Mouse (Mus musculus) C2C12 (cell line): ENCODE measurements around the gene Arhgef26. TPM values are rescaled to one million over a fixed set of nuclear protein-coding genes. Genes with fewer than 3 reads are reported as not detected.

Experiments
- H3K27me3 ChIP-seq: one replicate; pipeline ENCODE4 v1.6.1; 2011; ENCODE audit not compliant: control insufficient read depth, insufficient read depth, insufficient read length
- H3K36me3 ChIP-seq: one replicate; pipeline ENCODE4 v1.6.1; 2011; ENCODE audit not compliant: control insufficient read depth, insufficient read depth
- H3K4me3 ChIP-seq: one replicate; pipeline ENCODE4 v1.5.1; 2011; ENCODE audit warnings: mild to moderate bottlenecking, control low read depth; ENCODE audit not compliant: poor library complexity, insufficient read depth, severe bottlenecking
- H3K79me2 ChIP-seq: one replicate; pipeline ENCODE4 v1.6.1; 2011; ENCODE audit not compliant: control insufficient read depth, insufficient read depth
- H3K79me3 ChIP-seq: one replicate; pipeline ENCODE4 v1.6.1; 2011; ENCODE audit warnings: low read depth, control low read depth
- H3ac ChIP-seq: one replicate; pipeline ENCODE3; 2011; ENCODE audit warnings: low read depth; ENCODE audit not compliant: control insufficient read depth, insufficient read length
- CEBPB ChIP-seq: IDR thresholded peaks from one replicate; pipeline ENCODE4 v1.6.1; 2011; ENCODE audit warnings: low read depth, mild to moderate bottlenecking, control low read depth, moderate library complexity
- CTCF ChIP-seq: IDR thresholded peaks from one replicate; pipeline ENCODE4 v1.5.1; 2011; ENCODE audit not compliant: control insufficient read depth, insufficient read depth, insufficient read length
- FOSL1 ChIP-seq: IDR thresholded peaks from one replicate; pipeline ENCODE4 v1.8.0; 2011; ENCODE audit warnings: mild to moderate bottlenecking, low read length; ENCODE audit not compliant: poor library complexity, insufficient read depth, severe bottlenecking
- MAX ChIP-seq: IDR thresholded peaks from one replicate; pipeline ENCODE4 v1.6.1; 2011; ENCODE audit warnings: mild to moderate bottlenecking, control low read depth
- MYOD1 ChIP-seq: IDR thresholded peaks from one replicate; pipeline ENCODE4 v1.6.1; 2011; ENCODE audit warnings: low read depth; ENCODE audit not compliant: control insufficient read depth, insufficient read length
- MYOG ChIP-seq: IDR thresholded peaks from one replicate; pipeline ENCODE4 v1.6.1; 2011; ENCODE audit not compliant: control insufficient read depth, insufficient read length; ENCODE audit errors: extremely low read depth
- USF1 ChIP-seq: IDR thresholded peaks from one replicate; pipeline ENCODE4 v1.6.1; 2011; ENCODE audit warnings: low read depth, mild to moderate bottlenecking, control low read depth, moderate library complexity
- polyA plus RNA-seq: library from polyadenylated mRNA; unstranded; fragments of >200 nt; fragmentation: generic; extraction: Trizol; gene quantifications from one replicate; pipeline ENCODE4 v1.2.1, GENCODE M21; 2012; ENCODE audit warnings: missing spikeins

Gene Arhgef26
- polyA plus RNA-seq, 1 experiment, result 1.9 TPM

DNA sequence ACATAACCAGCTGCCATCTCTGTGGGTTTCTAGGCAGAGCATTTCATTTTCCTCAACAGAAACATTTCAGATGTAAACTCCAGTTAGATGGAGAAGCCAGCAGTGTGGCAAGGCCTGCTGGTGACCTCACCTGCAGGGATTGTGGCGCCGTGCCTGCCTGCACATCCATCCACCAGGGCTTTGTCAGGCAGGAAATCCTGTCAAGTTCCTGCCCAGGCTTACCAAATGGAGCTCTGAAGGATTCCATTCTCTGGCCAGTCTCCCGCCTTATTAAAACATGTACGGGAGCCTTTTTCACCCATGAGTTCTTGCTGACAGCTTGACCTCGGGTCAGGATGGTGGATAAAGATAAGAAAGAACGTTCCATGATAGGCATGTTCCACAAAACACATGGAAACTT is 36.7 kb downstream of the Arhgef26 start:
- H3K36me3 ChIP-seq, result no peaks in the 10 kb centered on the region
- no peak overlapping the region for H3ac ChIP-seq
- no peaks in the 10 kb centered on the region for H3K79me2 ChIP-seq
- H3K27me3 ChIP-seq, result no peaks in the 10 kb centered on the region
- TF ChIP-seq CTCF (no peak), MAX (no peak), CEBPB (no peak), USF1 (no peak), FOSL1 (no peak), MYOG (no peak), MYOD1 (no peak)
- H3K4me3 ChIP-seq, result no peak overlapping the region
- H3K79me3 ChIP-seq, result no peaks in the 10 kb centered on the region

DNA sequence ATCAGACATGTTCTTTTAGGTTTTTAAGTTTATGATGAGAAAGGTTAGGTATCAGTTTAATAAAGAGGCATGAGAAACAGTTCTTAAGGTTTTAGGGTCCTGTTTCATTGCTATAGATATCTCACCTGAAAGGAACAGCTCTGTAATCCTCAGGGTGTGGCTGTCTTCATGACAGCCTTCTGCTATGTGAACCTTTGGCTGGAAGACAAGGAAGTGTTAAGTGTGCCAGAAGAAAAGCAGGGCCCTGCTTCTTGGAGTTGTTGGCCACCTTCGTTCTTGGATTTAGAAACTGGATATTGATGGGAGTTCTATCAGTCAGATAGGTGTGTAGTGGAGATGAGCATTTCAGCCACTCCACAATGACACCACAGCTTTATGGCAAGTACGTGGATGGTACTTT is 38.6 kb downstream of the Arhgef26 start:
- no peaks in the 10 kb centered on the region for H3K79me2 ChIP-seq
- no peak overlapping the region for H3ac ChIP-seq
- H3K36me3 ChIP-seq, result no peaks in the 10 kb centered on the region
- no peaks in the 10 kb centered on the region for H3K27me3 ChIP-seq
- TF ChIP-seq MAX (no peak), MYOD1 (no peak), FOSL1 (no peak)
- H3K79me3 ChIP-seq, result no peaks in the 10 kb centered on the region
- H3K4me3 ChIP-seq, result no peak overlapping the region

DNA sequence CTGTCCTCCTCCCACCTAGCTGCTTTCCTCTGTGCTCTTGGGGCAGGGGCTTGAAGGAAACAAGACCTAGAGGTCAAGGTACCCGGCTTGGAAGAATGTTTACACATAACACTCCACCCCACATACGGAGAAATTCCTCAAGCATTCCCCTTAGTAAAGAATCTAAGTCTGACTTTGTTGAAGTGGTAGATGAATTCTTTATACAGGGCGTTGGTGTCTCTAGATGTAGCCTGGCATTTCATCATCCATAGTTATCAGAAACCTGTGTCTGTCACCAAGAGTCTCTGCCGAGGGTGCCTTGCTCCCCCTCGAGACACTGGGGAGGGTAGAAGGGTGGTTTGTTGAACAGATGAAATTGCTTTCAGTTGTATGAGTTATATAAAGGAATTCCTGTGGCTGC is 41.8 kb downstream of the Arhgef26 start:
- Histone ChIP-seq H3ac (no peak overlapping the region), H3K79me2 (no peaks in the 10 kb centered on the region), H3K79me3 (no peaks in the 10 kb centered on the region), H3K36me3 (no peaks in the 10 kb centered on the region), H3K4me3 (no peak overlapping the region), H3K27me3 (no peaks in the 10 kb centered on the region)
- TF ChIP-seq MYOG (no peak), USF1 (no peak), MAX (no peak), MYOD1 (no peak), CEBPB (no peak)

DNA sequence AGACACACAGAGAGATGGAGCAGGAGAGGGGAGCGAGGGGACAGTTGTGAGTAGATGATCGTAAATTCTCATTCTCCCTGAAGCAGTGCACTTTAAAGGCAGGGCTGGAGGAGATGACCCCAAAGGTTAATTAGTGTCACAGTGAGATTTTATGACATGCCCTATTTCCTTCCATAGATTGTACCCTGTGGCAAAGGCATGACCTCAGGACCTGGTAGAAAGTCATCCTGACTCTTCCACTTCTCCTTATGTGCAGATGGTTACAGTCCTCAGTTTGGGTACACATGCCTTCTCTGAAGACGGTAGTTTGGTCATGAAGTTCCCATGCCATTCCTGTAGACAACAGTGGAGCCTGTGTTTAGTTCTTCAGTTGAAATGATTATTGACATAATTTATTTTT is 42.3 kb downstream of the Arhgef26 start:
- no peaks in the 10 kb centered on the region for H3K79me3 ChIP-seq
- H3K27me3 ChIP-seq, result no peaks in the 10 kb centered on the region
- no peaks in the 10 kb centered on the region for H3K79me2 ChIP-seq
- H3K36me3 ChIP-seq, result no peaks in the 10 kb centered on the region
- no peak overlapping the region for H3ac ChIP-seq
- TF ChIP-seq MYOG (no peak), FOSL1 (no peak), CEBPB (no peak), MAX (no peak), MYOD1 (no peak)
- H3K4me3 ChIP-seq, result no peak overlapping the region

DNA sequence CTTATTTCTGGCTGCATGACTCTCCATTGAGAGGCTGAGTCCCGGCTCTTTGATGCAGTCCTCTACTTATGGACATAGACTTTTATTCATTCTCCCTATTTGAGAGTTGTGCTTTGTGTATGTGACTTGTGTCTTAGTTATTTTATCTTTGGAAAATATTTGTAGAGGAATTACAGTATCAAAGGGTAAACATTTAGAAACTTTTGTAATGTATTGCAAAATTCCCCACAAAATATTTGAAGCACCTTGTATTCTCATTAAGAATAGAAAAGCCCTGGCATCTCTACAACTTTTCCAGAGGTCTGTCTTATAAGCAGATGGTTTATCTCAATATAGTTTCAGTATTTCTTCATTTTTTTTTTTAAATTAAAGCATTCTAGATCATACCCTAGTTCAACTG is 44.7 kb downstream of the Arhgef26 start:
- Histone ChIP-seq H3ac (no peak overlapping the region), H3K79me3 (no peaks in the 10 kb centered on the region), H3K79me2 (no peaks in the 10 kb centered on the region), H3K4me3 (no peak overlapping the region), H3K27me3 (no peaks in the 10 kb centered on the region), H3K36me3 (no peaks in the 10 kb centered on the region)
- TF ChIP-seq CTCF (no peak), FOSL1 (no peak), MYOD1 (no peak), CEBPB (no peak)

DNA sequence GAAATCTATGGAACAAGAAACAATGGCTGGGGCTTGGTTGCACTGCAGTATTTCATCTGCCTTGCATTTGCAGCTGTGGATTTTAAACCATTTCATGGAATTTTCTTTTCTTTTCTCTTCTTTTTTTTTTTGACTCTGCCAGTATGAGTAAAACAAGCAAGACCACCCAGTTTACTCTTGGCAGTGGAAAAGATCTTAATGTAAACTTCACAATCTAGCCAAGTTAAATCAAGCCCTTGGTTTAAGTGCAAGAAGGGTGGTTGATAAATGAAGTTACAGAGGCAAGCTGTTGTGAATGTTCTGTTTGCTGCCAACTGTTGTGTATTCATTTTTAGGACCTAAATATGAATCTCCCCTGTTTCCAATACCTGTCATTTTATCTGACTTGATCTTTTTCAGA is 54.5 kb downstream of the Arhgef26 start:
- Histone ChIP-seq H3K79me2 (no peaks in the 10 kb centered on the region), H3K27me3 (no peaks in the 10 kb centered on the region), H3ac (no peak overlapping the region), H3K36me3 (no peaks in the 10 kb centered on the region), H3K79me3 (no peaks in the 10 kb centered on the region), H3K4me3 (no peak overlapping the region)
- TF ChIP-seq FOSL1, result no peak
- no peak for TF ChIP-seq CTCF
- TF ChIP-seq MAX, result no peak
- no peak for TF ChIP-seq MYOG
- TF ChIP-seq CEBPB, result no peak
- no peak for TF ChIP-seq MYOD1
- no peak for TF ChIP-seq USF1

DNA sequence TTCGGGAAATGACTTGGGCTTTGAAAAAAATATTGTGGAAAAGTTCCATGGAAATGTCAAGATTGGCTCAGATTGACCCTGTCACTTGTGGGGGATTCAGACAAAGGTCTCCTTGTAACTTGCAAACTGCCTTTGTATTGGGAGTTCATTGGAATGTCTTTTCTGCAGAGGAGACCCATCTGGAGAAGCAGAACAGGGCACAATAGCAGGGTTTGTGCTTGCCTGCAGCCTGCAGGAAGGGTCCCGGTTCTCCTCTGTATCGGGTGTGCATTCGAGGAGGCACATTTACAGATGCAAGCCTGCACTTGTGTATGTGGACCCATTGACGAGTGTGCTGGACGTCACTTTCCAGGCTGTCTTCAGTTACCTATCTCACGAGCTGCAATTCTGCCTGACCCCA is 56.1 kb downstream of the Arhgef26 start:
- Histone ChIP-seq H3K27me3 (no peaks in the 10 kb centered on the region), H3K79me2 (no peaks in the 10 kb centered on the region), H3K36me3 (no peaks in the 10 kb centered on the region), H3ac (no peak overlapping the region), H3K4me3 (no peak overlapping the region), H3K79me3 (no peaks in the 10 kb centered on the region)
- no peak for TF ChIP-seq MYOG
- no peak for TF ChIP-seq FOSL1
- no peak for TF ChIP-seq MAX
- TF ChIP-seq CTCF, result no peak
- TF ChIP-seq MYOD1, result no peak
- TF ChIP-seq CEBPB, result no peak
- TF ChIP-seq USF1, result no peak
